Mouse (Mus musculus) c-Kit-positive CD71-positive TER-119-negative erythroid progenitor cells, embryonic 14.5 days (primary cell): ENCODE measurements around the gene Supt6.

Experiments used
- DNase-seq: peaks from one replicate; pipeline ENCODE4 v3.0.0-alpha.2; 2013; ENCODE audit warnings: low read depth

The Supt6 gene

GRCm38 (mm10) chr11:78182961-78183844 is 62.6 kb downstream of the Supt6 start, which contains the start of gene Rpl23a:
TSS of gene Rpl23a (minus strand) at chr11:78183584.
- peak; percentile 91 for DNase-seq

DNA sequence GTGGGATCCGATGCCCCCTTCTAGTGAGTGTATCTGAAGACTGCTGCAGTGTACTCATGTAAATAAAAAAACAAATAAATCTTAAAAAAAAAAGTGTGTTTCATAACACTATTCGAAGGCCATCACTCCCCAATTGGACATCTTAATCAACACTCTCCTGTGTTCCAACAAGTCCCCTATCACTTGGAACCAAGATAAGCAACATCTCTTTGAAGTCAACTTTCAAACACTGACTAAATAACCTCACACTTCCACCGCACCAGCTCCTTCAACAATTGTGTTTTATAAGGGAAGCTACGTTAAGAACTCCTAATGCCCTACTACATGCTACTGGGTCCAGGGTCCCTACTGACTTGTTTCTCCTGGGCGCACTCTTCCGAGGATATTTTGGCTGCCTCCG is 63.3 kb downstream of the Supt6 start:
- no peak for DNase-seq

DNA sequence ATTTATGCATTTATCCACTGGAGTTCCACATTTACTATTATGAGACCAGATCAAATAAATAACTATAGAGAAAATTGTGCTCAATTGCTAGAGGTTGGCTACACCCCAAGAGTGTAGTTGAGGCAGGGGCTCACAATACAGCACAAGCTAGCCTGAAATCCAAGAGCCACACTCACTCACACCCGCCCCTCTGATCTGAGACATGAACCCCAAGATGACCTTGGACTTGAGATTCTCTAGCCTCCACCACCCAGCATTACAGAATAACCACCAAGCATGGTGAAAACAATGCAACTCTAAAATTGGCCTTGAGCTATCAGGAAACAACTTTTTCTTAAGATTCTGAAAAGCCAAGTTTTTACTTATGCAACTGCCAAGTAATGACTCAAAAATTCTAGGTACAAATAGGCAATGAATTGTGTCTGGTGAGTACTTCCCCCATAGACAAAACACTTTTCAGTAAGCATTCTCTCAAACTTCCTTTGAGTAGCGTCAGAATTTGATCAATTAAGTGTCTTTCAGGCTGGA is 63.9 kb downstream of the Supt6 start:
- DNase-seq = no peak

GRCm38 (mm10) chr11:78180081-78180761 is 65.6 kb downstream of the Supt6 start:
- DNase-seq = peak; percentile 40

GRCm38 (mm10) chr11:78179438-78179999 is 66.3 kb downstream of the Supt6 start:
- peak; percentile 58 for DNase-seq

DNA sequence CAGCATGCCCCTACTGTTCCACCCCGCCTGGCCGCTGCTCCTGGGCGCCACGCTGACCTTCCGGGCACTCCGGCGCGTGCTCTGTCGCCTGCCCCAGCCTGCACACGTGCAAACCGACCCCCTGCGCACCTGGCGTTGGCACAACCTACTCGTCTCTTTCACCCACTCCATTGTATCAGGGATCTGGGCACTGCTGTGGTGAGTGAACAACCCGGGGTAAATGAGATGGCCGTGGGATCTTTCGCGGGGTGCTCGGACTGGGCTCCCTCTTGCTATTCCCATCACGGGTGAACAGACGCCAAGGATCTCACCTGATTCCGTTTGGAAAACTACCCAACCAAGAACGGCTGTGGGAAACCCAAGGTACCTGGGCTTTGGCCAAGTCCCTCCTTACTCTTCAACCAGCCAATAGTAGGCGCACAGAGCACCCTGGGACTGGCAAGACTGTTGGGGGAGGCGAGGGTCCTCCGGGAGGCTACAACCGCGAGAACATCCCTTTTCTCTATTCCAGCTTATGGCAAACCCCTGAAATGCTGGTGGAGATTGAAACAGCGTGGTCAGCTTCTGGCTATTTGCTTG is 66.8 kb downstream of the Supt6 start:
- peak; percentile 58 for DNase-seq

GRCm38 (mm10) chr11:78177903-78178858 is 67.6 kb downstream of the Supt6 start:
- peak; percentile 93 for DNase-seq

GRCm38 (mm10) chr11:78177437-78177836 is 68.3 kb downstream of the Supt6 start:
- peak; percentile 50 for DNase-seq

- DNase-seq = peak; percentile 67
Observed at GRCm38 (mm10) chr11:78176905-78177331, 68.9 kb downstream of the Supt6 start.

DNA sequence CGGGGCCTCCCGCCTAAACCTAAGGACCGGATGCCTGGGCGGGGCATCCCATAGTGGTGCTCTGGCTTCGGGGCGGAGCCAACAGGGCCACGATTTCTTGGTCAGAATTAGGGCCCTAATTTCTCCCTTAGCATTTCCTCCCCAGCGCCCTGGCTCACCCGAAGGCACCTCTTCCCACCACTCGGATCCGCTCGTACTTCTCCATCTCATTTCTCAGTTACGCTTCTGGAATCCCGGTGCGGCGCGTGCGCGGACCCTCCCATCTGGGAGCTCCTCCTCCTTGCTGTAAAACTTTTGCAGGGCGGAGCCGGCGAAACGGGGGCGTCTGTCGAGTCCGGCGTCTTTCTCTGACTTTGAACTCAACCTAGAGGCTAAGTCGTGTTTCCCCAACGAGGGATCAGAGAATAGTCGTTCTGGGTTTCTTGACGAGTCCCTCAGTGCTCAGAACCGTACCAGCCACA is 69.4 kb downstream of the Supt6 start, which contains the start of the genes Nek8 and Tlcd1:
TSS of gene Nek8 (minus strand) at position 274 of the 461 bp plus-strand sequence.
TSS of gene Tlcd1 (plus strand) at position 310 of the 461 bp plus-strand sequence.
- peak; percentile 95 for DNase-seq

DNA sequence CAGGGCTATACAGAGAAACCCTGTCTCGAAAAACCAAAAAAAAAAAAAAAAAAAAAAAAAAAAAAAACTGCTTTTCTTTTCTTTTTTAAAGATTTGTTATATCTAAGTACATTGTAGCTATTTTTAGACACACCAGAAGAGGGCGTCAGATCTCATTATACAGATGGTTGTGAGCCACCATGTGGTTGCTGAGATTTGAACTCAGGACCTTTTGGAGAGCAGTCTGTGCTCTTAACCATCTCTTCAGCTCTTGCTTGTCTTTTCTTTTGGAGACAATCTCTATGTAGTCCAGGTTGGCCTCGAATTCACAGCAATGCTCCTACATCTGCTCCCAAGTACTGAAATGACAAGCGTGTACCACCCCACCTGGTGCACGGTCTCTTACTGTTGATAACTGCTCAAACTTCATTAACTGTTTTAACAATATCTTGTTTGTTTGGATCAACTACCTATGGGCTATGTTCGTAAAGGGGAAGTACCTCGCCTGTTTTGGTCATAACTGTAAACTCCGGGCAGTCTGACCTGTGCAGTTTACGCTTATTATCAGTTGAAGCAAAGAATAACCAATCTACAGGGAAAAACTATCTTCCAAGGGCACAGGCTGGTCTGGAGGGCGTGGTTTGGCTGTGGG is 69.9 kb downstream of the Supt6 start:
- DNase-seq = no peak

DNA sequence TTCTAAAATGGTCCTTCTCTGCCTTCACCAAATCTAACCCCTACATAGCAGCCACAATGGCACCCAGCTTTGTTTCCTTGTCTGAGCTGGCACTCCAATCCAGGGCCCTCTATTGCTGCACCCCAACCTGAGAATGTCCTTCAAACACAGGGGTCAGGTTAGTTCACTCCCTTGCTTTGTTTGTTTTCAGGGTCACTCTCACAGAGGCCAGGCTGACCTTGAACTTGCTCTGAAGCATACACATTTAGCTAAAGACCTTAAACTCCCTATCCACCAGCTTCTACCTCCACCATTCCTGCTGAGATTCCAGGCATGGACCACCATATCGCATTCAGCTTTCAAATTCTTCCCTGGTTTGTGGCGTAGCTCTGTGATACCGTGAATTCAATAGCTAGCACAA is 71.3 kb downstream of the Supt6 start:
- no peak for DNase-seq

DNA sequence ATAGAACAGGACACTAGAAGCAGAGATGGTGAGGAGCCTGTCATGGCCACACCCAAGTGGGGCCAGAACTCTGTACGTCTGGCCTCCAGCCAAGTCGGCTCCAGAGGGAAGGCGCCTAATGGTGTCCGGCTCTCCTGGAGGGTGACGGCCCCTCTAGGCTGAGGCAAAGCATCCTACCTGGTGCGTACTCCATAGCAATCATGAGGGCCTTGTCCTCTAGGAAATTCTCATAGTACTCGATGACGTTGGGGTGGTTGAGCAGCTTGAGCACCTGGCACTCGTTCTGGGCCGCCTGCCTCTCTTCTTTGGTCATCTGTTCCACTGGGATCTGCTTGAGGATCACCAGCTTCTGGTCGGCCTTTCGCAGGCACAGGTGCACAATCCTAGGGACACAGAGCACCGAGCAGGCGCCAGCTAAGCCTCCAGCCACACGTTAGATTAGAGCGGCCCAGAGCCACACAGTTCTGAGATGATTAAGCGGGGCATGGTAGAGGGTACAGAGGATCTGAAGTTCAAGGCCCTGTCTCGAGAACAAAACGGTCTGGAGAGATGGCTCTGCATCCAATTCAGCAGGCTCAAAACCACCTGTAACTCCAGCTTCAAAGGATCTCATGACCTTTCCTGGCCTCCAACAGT is 72.9 kb downstream of the Supt6 start:
- no peak for DNase-seq

- DNase-seq = no peak
Observed at GRCm38 (mm10) chr11:78172034-78172747, 73.6 kb downstream of the Supt6 start.

- DNase-seq = no peak
Observed at GRCm38 (mm10) chr11:78171328-78171727, 74.5 kb downstream of the Supt6 start.

DNA sequence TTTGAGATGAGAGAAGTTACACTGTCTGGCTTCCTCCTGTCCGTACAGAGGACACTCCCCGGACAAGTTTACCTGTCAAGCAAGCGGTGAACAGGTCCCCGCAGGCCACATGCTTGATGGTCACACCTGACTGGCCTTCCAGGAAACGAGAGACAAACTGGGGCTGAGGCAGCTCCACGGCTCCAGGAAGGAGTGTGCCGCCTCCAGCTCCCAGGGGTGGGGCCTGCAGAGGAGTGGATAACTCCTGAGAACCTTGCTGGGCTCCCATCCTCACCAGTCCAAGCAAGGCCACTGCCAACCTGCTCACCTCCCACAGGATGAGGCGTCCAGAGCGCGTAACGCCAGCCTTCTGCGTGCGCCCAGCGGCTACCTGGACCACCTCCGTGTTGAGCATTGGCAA is 75.5 kb downstream of the Supt6 start:
- no peak for DNase-seq

- DNase-seq = peak; percentile 71
Observed at GRCm38 (mm10) chr11:78168541-78169468, 77.0 kb downstream of the Supt6 start.
